Mouse (Mus musculus): Measurements from ENCODE around the gene Rtp1. TPM values are rescaled to one million over a fixed set of nuclear protein-coding genes. Genes with fewer than 3 reads are reported as not detected.

The Rtp1 gene
- polyA plus RNA-seq, 2 experiments from 2014 or later: not detected

- ATAC-seq: no peak
Measured at GRCm38 (mm10) chr16:23456534-23456933, 27.6 kb downstream of the Rtp1 start.

- ATAC-seq: no peak
Measured at GRCm38 (mm10) chr16:23457338-23457737, 28.4 kb downstream of the Rtp1 start.

- no peak for ATAC-seq
Measured at GRCm38 (mm10) chr16:23458906-23459588, 30.1 kb downstream of the Rtp1 start.

GRCm38 (mm10) chr16:23463671-23464347 lies 34.9 kb downstream of the Rtp1 start:
- ATAC-seq: no peak

- ATAC-seq: no peak
Measured at GRCm38 (mm10) chr16:23471551-23471950, 42.6 kb downstream of the Rtp1 start.

GRCm38 (mm10) chr16:23472046-23472445 lies 43.1 kb downstream of the Rtp1 start:
- ATAC-seq: no peak

GRCm38 (mm10) chr16:23475651-23476050 lies 46.7 kb downstream of the Rtp1 start:
- no peak for ATAC-seq

GRCm38 (mm10) chr16:23476598-23476997 lies 47.7 kb downstream of the Rtp1 start:
- ATAC-seq: no peak

- no peak for ATAC-seq
Measured at GRCm38 (mm10) chr16:23479872-23480603, 51.1 kb downstream of the Rtp1 start.

GRCm38 (mm10) chr16:23482218-23482617 lies 53.3 kb downstream of the Rtp1 start:
- ATAC-seq: no peak

GRCm38 (mm10) chr16:23482846-23483245 lies 53.9 kb downstream of the Rtp1 start:
- no peak for ATAC-seq

- no peak for ATAC-seq
Measured at GRCm38 (mm10) chr16:23483292-23483691, 54.4 kb downstream of the Rtp1 start.

Other genes with a start within 250 kb of the Rtp1 start
- gene St6gal1, start 204.4 kb upstream of the Rtp1 start, polyA plus RNA-seq (2017; shearing (Covaris generic)): 10 to 100 TPM; 70.1 to 99.5 TPM
- 100 to 1,000 TPM; 169 to 171 TPM for gene Rtp4, start 91.2 kb downstream of the Rtp1 start, polyA plus RNA-seq (2017; shearing (Covaris generic))
- not detected for gene Masp1, start 91.7 kb downstream of the Rtp1 start, polyA plus RNA-seq (2017; shearing (Covaris generic))